Mouse (Mus musculus): ENCODE measurements at regions not wholly inside any gene's neighbourhood (a gene's known extent, or its start where the extent isn't known, plus 50 kb on each side); places are given as distances from the start of the nearest gene placed in this dataset.

- Histone ChIP-seq H3K9ac (ENCODE audit: insufficient read depth, low read depth) (no peak overlapping the region), H3K9me3 (replicated peaks; ENCODE audit: low read length) (peaks cover 18% of the 10 kb centered on the region), H3K79me2 (replicated peaks; ENCODE audit: control insufficient read depth, extremely low read depth, insufficient read depth, poor library complexity, severe bottlenecking) (no peaks in the 10 kb centered on the region), H3K4me3 (replicated peaks in 1 of 3; ENCODE audit: low read depth in 2 of 3, low read length in 2 of 3, poor library complexity in 1 of 3) (no peak overlapping the region), H3K4me1 (ENCODE audit: control insufficient read depth in 1 of 2, insufficient read depth in 2 of 2) (no peaks in the 10 kb centered on the region), H3K4me2 (ENCODE audit: insufficient read depth, low read depth, poor library complexity, severe bottlenecking) (no peak overlapping the region), H3K36me3 (replicated peaks in 1 of 2; ENCODE audit: control insufficient read depth in 1 of 2, insufficient read depth in 1 of 2, low read length in 1 of 2) (no peaks in the 10 kb centered on the region), H3K27me3 (replicated peaks) (no peaks in the 10 kb centered on the region), H3K27ac (ENCODE audit: insufficient read depth, low read depth) (no peak overlapping the region)
- no peak for DNase-seq (ENCODE audit: extremely low read depth)
- TF ChIP-seq GABPA (IDR thresholded peaks at IDR 0.05; ENCODE audit: insufficient replicate concordance, low read depth, low read length) (no peak), CTCF (conservative IDR thresholded peaks at IDR 0.05 in 1 of 2, IDR thresholded peaks at IDR 0.05 in 1 of 2; ENCODE audit: low read depth in 2 of 2, low read length in 2 of 2) (no peak), ELF1 (IDR thresholded peaks at IDR 0.05; ENCODE audit: low read depth, low read length) (no peak), USF2 (conservative IDR thresholded peaks at IDR 0.05; ENCODE audit: low read depth, low read length) (no peak), SIN3A (IDR thresholded peaks at IDR 0.05; ENCODE audit: low read length) (no peak), EP300 (IDR thresholded peaks at IDR 0.05; ENCODE audit: low read length) (no peak), MXI1 (IDR thresholded peaks at IDR 0.05; ENCODE audit: low read depth, low read length) (no peak)
- dilution Hi-C loops (cut with MboI; ENCODE audit: extremely low pct_ligation_motif_present, extremely low pct_unique_long_range_greater_than_20kb, low sequenced_read_pairs) = no loop called here
- in situ Hi-C loops (cut with MboI; ENCODE audit: low pct_ligation_motif_present, low pct_unique_long_range_greater_than_20kb, low sequenced_read_pairs) = no loop called here
These were observed 164.8 kb upstream of the Gnpda2 start for GRCm38 (mm10) chr5:69756769-69757485.

- H3K27ac ChIP-seq (ENCODE audit: insufficient read depth, low read depth) = no peak overlapping the region
- peaks cover 18% of the 10 kb centered on the region for H3K9me3 ChIP-seq (replicated peaks; ENCODE audit: low read length)
- no peak for TF ChIP-seq IRF4 (IDR thresholded peaks at IDR 0.05; ENCODE audit: low read depth, low read length)
- TF ChIP-seq MAZ (IDR thresholded peaks at IDR 0.05; ENCODE audit: low read depth, low read length) = no peak
- TF ChIP-seq TBP (conservative IDR thresholded peaks at IDR 0.05; ENCODE audit: low read depth, low read length) = no peak
- no peak for TF ChIP-seq JUN (IDR thresholded peaks at IDR 0.05; ENCODE audit: insufficient read depth, low read depth, low read length)
- no peak for TF ChIP-seq E2F4 (IDR thresholded peaks at IDR 0.05; ENCODE audit: insufficient replicate concordance, low read depth, low read length)
- H3K9ac ChIP-seq (ENCODE audit: insufficient read depth, low read depth) = no peak overlapping the region
- in situ Hi-C loops (cut with MboI; ENCODE audit: low pct_ligation_motif_present, low pct_unique_long_range_greater_than_20kb, low sequenced_read_pairs) = no loop called here
- H3K36me3 ChIP-seq (replicated peaks in 1 of 2; ENCODE audit: control insufficient read depth in 1 of 2, insufficient read depth in 1 of 2, low read length in 1 of 2) = no peaks in the 10 kb centered on the region
- no peaks in the 10 kb centered on the region for H3K27me3 ChIP-seq (replicated peaks)
- no peaks in the 10 kb centered on the region for H3K79me2 ChIP-seq (replicated peaks; ENCODE audit: control insufficient read depth, extremely low read depth, insufficient read depth, poor library complexity, severe bottlenecking)
- no peak for DNase-seq (ENCODE audit: extremely low read depth)
- H3K4me2 ChIP-seq (ENCODE audit: insufficient read depth, low read depth, poor library complexity, severe bottlenecking) = no peak overlapping the region
- dilution Hi-C loops (cut with MboI; ENCODE audit: extremely low pct_ligation_motif_present, extremely low pct_unique_long_range_greater_than_20kb, low sequenced_read_pairs) = no loop called here
- H3K4me3 ChIP-seq (replicated peaks in 1 of 3; ENCODE audit: low read depth in 2 of 3, low read length in 2 of 3, poor library complexity in 1 of 3) = no peak overlapping the region
- no peaks in the 10 kb centered on the region for H3K4me1 ChIP-seq (ENCODE audit: control insufficient read depth in 1 of 2, insufficient read depth in 2 of 2)
These were observed 164.2 kb upstream of the Gnpda2 start for GRCm38 (mm10) chr5:69756360-69756759.

- no peak overlapping the region for H3K27ac ChIP-seq (ENCODE audit: insufficient read depth, low read depth)
- H3K9ac ChIP-seq (ENCODE audit: insufficient read depth, low read depth) = no peak overlapping the region
- peaks cover 7% of the 10 kb centered on the region for H3K9me3 ChIP-seq (replicated peaks; ENCODE audit: low read length)
- no peaks in the 10 kb centered on the region for H3K79me2 ChIP-seq (replicated peaks; ENCODE audit: control insufficient read depth, extremely low read depth, insufficient read depth, poor library complexity, severe bottlenecking)
- H3K4me2 ChIP-seq (ENCODE audit: insufficient read depth, low read depth, poor library complexity, severe bottlenecking) = no peak overlapping the region
- in situ Hi-C loops (cut with MboI; ENCODE audit: low pct_ligation_motif_present, low pct_unique_long_range_greater_than_20kb, low sequenced_read_pairs) = no loop called here
- no peak overlapping the region for H3K4me3 ChIP-seq (replicated peaks in 1 of 3; ENCODE audit: low read depth in 2 of 3, low read length in 2 of 3, poor library complexity in 1 of 3)
- DNase-seq (ENCODE audit: extremely low read depth) = no peak
- H3K36me3 ChIP-seq (replicated peaks in 1 of 2; ENCODE audit: control insufficient read depth in 1 of 2, insufficient read depth in 1 of 2, low read length in 1 of 2) = no peaks in the 10 kb centered on the region
- H3K27me3 ChIP-seq (replicated peaks) = no peaks in the 10 kb centered on the region
- dilution Hi-C loops (cut with MboI; ENCODE audit: extremely low pct_ligation_motif_present, extremely low pct_unique_long_range_greater_than_20kb, low sequenced_read_pairs) = no loop called here
- TF ChIP-seq MXI1 (IDR thresholded peaks at IDR 0.05; ENCODE audit: low read depth, low read length) (no peak), ZKSCAN1 (IDR thresholded peaks at IDR 0.05; ENCODE audit: borderline replicate concordance, low read depth, low read length) (no peak), E2F4 (IDR thresholded peaks at IDR 0.05; ENCODE audit: insufficient replicate concordance, low read depth, low read length) (no peak), UBTF (IDR thresholded peaks at IDR 0.05; ENCODE audit: low read depth, low read length) (no peak), MYC (IDR thresholded peaks at IDR 0.05; ENCODE audit: low read depth, low read length) (no peak), USF1 (IDR thresholded peaks at IDR 0.05; ENCODE audit: low read depth, low read length) (no peak), USF2 (conservative IDR thresholded peaks at IDR 0.05; ENCODE audit: low read depth, low read length) (no peak), KAT2A (IDR thresholded peaks at IDR 0.05; ENCODE audit: insufficient replicate concordance, low read length) (no peak), ELF1 (IDR thresholded peaks at IDR 0.05; ENCODE audit: low read depth, low read length) (no peak), NELFE (IDR thresholded peaks at IDR 0.05; ENCODE audit: low read depth, low read length) (no peak), EP300 (IDR thresholded peaks at IDR 0.05; ENCODE audit: low read length) (no peak)
- H3K4me1 ChIP-seq (ENCODE audit: control insufficient read depth in 1 of 2, insufficient read depth in 2 of 2) = no peaks in the 10 kb centered on the region
These were observed 148.4 kb upstream of the Gnpda2 start for GRCm38 (mm10) chr5:69740511-69740910.
